Mouse (Mus musculus): ENCODE results near the gene Ncf2.
"Not testable (repeated sequence)": the region's sequence is repeated elsewhere in the genome, so short reads cannot be mapped to it uniquely, and the experiment has no call there.

The Ncf2 gene

GRCm38 (mm10) chr1:152799897-152800296 lies at the start of gene Ncf2:
Ncf2 (plus strand) TSS chr1:152800194.
- no peak for DNase-seq

- DNase-seq, result no peak
Observed at GRCm38 (mm10) chr1:152750312-152750965, 49.6 kb upstream of the Ncf2 start, which contains the start of gene Apobec4. Apobec4 (plus strand) TSS chr1:152750551.

- no peak for DNase-seq
Observed at GRCm38 (mm10) chr1:152761791-152762190, 38.2 kb upstream of the Ncf2 start.

DNA sequence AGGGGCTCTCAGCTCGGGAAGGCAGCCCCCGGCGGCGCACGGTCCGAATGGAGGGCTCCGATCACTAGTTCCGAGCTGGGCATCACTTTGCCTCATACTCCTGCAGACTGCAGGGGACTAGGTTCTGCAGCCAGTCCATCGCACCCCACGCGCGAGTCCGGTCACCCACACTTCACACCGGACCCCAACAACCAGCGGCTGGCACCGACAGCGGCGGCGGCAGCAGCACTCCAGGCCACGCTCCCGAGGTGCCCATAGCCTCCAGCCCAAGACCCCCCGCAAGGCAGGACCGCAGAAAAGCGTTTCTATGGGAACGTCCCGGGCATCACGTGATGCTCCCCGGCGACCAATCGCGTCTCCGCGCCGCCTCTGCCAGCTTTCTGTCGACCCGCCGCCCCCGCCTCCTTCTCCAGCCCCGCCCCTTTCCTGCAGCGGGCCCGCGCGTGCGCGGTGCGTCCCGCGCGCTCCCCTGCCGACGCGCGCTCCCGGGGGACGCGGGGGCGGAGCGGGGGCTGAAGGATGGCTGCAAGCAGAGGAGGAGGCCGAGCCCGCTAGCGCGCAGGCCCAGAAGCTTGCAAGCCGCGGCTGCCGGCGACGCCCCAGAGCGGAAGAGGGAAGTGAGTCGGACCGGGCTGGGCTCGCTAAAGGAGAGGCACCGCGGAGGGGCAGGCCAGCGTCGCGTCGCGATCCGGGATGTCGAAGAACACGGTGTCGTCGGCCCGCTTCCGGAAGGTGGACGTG lies 33.8 kb upstream of the Ncf2 start, which contains the start of the genes Rgl1 and Arpc5:
Rgl1 (minus strand) TSS at position 320 of the 741 bp plus-strand sequence.
Arpc5 (plus strand) TSS at position 511 of the 741 bp plus-strand sequence.
- peak; percentile 98 for DNase-seq

- peak in 1 of 2 experiments; percentile 45 for DNase-seq
Observed at GRCm38 (mm10) chr1:152766804-152767748, 32.9 kb upstream of the Ncf2 start.

GRCm38 (mm10) chr1:152767749-152768488 lies 32.1 kb upstream of the Ncf2 start:
- DNase-seq, result peak; percentile 89 to 90

DNA sequence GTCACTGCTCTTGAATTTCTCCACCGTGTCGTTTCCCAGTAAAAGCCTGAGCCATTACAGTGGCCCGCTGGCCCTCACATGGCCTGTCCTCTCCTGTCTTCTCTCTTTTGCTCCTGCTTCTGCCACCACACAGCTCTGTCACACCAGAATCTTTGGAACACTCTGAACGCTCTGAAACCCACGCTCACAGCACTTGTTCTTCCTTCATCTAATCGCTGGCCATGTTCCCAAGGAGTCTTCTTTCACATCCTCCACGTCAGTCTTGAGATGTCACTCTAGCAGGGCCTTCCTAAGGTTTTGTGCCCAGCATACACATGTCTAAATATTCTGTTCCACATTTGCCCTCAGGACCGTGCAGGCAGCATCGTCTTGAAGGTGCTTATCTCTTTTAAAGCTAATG lies 29.0 kb upstream of the Ncf2 start:
- DNase-seq, result no peak

- not testable (repeated sequence) for DNase-seq
Observed at GRCm38 (mm10) chr1:152774601-152775000, 25.4 kb upstream of the Ncf2 start.

GRCm38 (mm10) chr1:152779071-152779737 lies 20.8 kb upstream of the Ncf2 start:
- peak; percentile 53 to 59 for DNase-seq

DNA sequence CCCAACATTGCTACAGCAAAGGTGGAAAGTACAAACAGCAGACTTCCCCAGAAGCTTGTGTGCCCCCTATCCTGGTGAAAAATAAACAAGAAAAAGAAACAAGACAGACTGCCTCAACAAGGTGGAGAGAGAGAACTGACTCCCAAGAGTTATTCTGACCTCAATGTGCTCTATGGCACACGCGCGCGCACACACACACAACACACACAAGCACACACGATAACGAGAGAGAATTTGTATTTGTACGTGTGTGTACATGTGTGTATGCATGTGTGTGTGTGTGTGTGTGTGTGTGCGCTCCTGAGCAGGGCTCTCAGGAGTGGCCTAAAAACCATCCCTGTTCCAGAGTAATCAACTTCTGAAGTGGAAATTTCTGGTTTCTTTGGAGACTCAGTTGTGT lies 15.4 kb upstream of the Ncf2 start:
- DNase-seq, result no peak

DNA sequence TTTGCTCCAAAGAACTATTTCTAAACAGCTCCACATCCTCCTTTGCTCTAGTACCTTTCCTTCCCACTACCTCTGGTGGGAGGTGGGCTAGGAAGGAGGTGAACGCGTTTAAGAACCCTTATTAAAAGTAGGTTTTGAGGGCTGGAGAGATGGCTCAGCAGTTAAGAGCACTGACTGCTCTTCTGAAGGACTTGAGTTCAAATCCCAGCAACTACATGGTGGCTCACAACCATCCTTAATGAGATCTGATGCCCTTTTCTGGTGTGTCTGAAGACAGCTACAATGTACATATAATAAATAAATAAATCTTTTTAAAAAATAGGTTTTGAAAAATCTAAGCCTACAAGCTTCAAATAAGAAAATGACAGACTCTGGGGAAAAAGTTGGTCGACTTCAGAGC lies 14.5 kb upstream of the Ncf2 start:
- DNase-seq, result not testable (repeated sequence)

- no peak for DNase-seq
Observed at GRCm38 (mm10) chr1:152786953-152787352, 13.0 kb upstream of the Ncf2 start.

DNA sequence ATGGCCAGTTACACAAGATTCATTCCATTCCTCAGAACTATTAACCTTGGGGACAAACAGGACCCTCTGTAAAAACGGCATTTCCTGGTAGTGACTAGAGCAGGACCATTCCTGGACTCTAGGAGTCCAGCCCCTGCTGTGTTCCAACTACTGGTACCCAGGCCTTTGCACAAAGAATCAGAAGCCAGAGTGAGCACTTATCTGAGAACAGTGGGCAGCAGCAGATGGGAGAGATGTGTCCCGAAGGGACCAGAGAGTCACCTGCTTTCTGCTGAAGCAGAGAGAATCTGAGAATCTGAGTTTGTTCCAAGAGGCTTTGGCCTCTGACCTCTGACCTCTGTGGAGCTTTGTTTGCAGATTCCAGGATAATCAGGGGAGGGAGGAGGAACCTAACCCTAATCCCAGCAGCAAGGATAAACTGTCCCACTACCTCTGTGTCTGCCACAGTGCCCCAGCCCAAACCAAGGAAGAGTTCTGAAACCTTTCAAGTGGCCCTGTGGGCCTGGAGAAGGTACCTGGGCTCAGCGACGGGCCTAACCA lies 11.8 kb upstream of the Ncf2 start:
- no peak for DNase-seq

- DNase-seq, result peak in 1 of 2 experiments; percentile 16
Observed at GRCm38 (mm10) chr1:152790254-152790653, 9.7 kb upstream of the Ncf2 start.

- no peak for DNase-seq
Observed at GRCm38 (mm10) chr1:152790821-152791220, 9.2 kb upstream of the Ncf2 start.

DNA sequence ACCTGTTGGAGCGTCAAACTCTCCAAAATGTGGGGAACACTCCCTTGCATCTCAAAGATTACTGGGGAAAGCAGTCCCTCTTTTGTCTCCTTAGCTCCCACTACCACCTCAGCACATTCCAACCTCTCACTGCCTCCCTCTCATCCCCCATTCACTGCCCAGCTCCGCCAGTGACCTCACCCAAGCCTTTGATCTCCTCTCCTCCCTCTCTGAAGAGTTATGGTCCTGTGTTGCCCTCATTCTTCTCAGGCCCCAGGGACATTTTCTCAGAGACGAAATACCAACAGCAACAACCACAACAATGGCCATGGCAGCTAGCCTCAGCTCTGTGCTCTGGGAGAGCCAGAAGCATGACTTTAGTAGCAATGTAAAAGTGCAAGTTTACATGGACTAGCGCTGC lies 8.7 kb upstream of the Ncf2 start:
- no peak for DNase-seq

- peak; percentile 11 to 22 for DNase-seq
Observed at GRCm38 (mm10) chr1:152792736-152793494, 7.1 kb upstream of the Ncf2 start.

- no peak for DNase-seq
Observed at GRCm38 (mm10) chr1:152793495-152794130, 6.4 kb upstream of the Ncf2 start.

GRCm38 (mm10) chr1:152795688-152796255 lies 4.2 kb upstream of the Ncf2 start:
- DNase-seq, result no peak
